Mouse (Mus musculus): ENCODE data around the gene Slc25a54.

GRCm38 (mm10) chr3:109030817-109031216 lies 49.5 kb upstream of the Slc25a54 start:
- TF ChIP-seq CTCF (IDR thresholded peaks at IDR 0.05; ENCODE audit: low read depth, low read length) (no peak), POLR2A (IDR thresholded peaks at IDR 0.05; ENCODE audit: borderline replicate concordance, low read depth, low read length) (no peak)

Measured in bone marrow macrophage, adult 2 months (primary cell).